Mouse (Mus musculus): ENCODE measurements around the gene Pgc.

The Pgc gene

GRCm38 (mm10) chr17:47726566-47726965 is at the start of gene Pgc:
Gene Pgc (plus strand): TSS chr17:47726842.
- no peak for DNase-seq (ENCODE audit: inconsistent age in 2 of 2, low spot score in 1 of 2)

GRCm38 (mm10) chr17:47678238-47678637 is 48.4 kb upstream of the Pgc start:
- no peak for DNase-seq (ENCODE audit: inconsistent age in 2 of 2, low spot score in 1 of 2)

GRCm38 (mm10) chr17:47678702-47679101 is 47.9 kb upstream of the Pgc start:
- no peak for DNase-seq (ENCODE audit: inconsistent age in 2 of 2, low spot score in 1 of 2)

GRCm38 (mm10) chr17:47682836-47683235 is 43.8 kb upstream of the Pgc start:
- DNase-seq (ENCODE audit: inconsistent age in 2 of 2, low spot score in 1 of 2) = no peak

- DNase-seq (ENCODE audit: inconsistent age in 2 of 2, low spot score in 1 of 2) = peak; percentile 97 to 98
Measured at GRCm38 (mm10) chr17:47687409-47688343, 39.0 kb upstream of the Pgc start.

- DNase-seq (ENCODE audit: inconsistent age in 2 of 2, low spot score in 1 of 2) = no peak
Measured at GRCm38 (mm10) chr17:47688344-47688607, 38.4 kb upstream of the Pgc start, which contains the start of gene Tomm6. Gene Tomm6 (minus strand): TSS chr17:47688386.

GRCm38 (mm10) chr17:47688608-47689575 is 37.8 kb upstream of the Pgc start, which contains the start of gene Frs3:
Gene Frs3 (plus strand): TSS chr17:47689030.
- DNase-seq (ENCODE audit: inconsistent age in 2 of 2, low spot score in 1 of 2) = peak; percentile 83 to 91

GRCm38 (mm10) chr17:47689894-47690293 is 36.7 kb upstream of the Pgc start:
- no peak for DNase-seq (ENCODE audit: inconsistent age in 2 of 2, low spot score in 1 of 2)

GRCm38 (mm10) chr17:47691650-47692049 is 35.0 kb upstream of the Pgc start:
- no peak for DNase-seq (ENCODE audit: inconsistent age in 2 of 2, low spot score in 1 of 2)

- peak; percentile 41 to 52 for DNase-seq (ENCODE audit: inconsistent age in 2 of 2, low spot score in 1 of 2)
Measured at GRCm38 (mm10) chr17:47693671-47694441, 32.8 kb upstream of the Pgc start.

GRCm38 (mm10) chr17:47694442-47694502 is 32.4 kb upstream of the Pgc start, which contains the start of gene Gm21981:
Gene Gm21981 (minus strand): TSS chr17:47694455.
- no peak for DNase-seq (ENCODE audit: inconsistent age in 2 of 2, low spot score in 1 of 2)

- DNase-seq (ENCODE audit: inconsistent age in 2 of 2, low spot score in 1 of 2) = peak; percentile 98 to 100
Measured at GRCm38 (mm10) chr17:47694503-47695336, 31.9 kb upstream of the Pgc start, which contains the start of gene Prickle4. Gene Prickle4 (minus strand): TSS chr17:47694736.

- DNase-seq (ENCODE audit: inconsistent age in 2 of 2, low spot score in 1 of 2) = no peak
Measured at GRCm38 (mm10) chr17:47695337-47695710, 31.3 kb upstream of the Pgc start.

GRCm38 (mm10) chr17:47698156-47698555 is 28.5 kb upstream of the Pgc start:
- no peak for DNase-seq (ENCODE audit: inconsistent age in 2 of 2, low spot score in 1 of 2)

- no peak for DNase-seq (ENCODE audit: inconsistent age in 2 of 2, low spot score in 1 of 2)
Measured at GRCm38 (mm10) chr17:47699055-47699454, 27.6 kb upstream of the Pgc start.

GRCm38 (mm10) chr17:47701793-47702192 is 24.8 kb upstream of the Pgc start:
- DNase-seq (ENCODE audit: inconsistent age in 2 of 2, low spot score in 1 of 2) = no peak

GRCm38 (mm10) chr17:47702548-47703345 is 23.9 kb upstream of the Pgc start:
- no peak for DNase-seq (ENCODE audit: inconsistent age in 2 of 2, low spot score in 1 of 2)

GRCm38 (mm10) chr17:47703556-47703955 is 23.1 kb upstream of the Pgc start:
- no peak for DNase-seq (ENCODE audit: inconsistent age in 2 of 2, low spot score in 1 of 2)

- no peak for DNase-seq (ENCODE audit: inconsistent age in 2 of 2, low spot score in 1 of 2)
Measured at GRCm38 (mm10) chr17:47704692-47705091, 21.9 kb upstream of the Pgc start.

GRCm38 (mm10) chr17:47706196-47706595 is 20.4 kb upstream of the Pgc start:
- DNase-seq (ENCODE audit: inconsistent age in 2 of 2, low spot score in 1 of 2) = no peak

All from adrenal gland, adult (tissue).